Mouse (Mus musculus): ENCODE measurements around the gene Camk2d.

Gene Camk2d

DNA sequence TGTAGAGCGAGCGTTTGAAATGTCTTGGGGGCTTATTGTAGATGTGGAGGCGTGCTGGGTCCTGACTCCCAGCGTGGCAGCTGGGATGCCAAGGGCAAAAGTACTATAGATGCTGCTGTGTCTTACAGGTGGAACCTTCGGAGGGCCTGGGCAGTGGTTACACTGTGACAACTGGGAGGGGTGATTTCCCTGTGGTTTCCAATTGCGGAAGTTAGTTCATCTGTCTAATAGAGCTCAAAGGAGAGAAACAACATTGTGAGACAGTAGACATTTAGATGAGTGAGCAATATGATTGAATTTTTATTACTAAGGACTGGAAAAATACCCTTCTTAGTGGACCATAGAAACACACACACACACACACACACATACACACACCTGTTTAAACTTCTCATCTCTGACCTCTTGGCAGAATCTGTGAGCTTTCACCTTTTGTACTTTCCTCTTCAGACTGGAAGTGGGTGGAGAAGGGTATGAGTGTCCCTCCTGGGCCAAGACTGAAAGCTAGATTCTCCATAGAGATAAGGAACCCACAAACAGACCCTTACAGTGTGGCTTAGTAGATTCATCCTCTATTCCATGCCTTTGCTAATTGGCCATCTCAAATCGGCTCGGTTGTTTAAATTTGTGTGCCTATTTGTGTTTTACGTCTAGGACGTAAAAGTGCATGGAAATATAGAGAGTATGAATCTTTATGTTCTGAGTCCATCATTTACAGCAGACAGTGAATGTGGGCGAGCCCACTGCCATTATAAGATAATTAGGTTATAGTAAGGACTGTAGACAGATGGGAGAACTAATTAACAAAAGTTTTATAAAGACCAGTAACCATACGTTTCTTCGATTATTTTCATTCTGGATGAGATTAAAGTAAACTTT, 94.8 kb downstream of the Camk2d start:
- DNase-seq (ENCODE audit: low spot score): no peak

DNA sequence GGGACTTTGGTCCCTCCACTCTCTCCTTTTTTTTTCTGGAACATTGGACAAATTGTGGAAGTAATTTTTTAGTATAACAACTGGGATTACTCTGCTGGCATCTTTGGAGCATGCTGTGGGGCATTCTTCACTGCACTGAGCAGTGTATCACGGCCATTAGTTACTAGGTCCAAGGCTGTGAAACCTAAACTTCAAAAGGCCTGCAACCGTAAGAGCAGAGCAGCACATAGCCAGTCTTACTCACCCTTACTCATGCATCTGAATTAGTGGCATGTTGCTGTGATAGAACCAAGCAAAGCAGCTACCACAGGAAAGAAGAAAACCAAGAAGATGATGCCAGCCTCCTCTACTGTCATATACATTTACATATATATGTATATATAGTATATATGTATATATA, 95.5 kb downstream of the Camk2d start:
- no peak for DNase-seq (ENCODE audit: low spot score)

DNA sequence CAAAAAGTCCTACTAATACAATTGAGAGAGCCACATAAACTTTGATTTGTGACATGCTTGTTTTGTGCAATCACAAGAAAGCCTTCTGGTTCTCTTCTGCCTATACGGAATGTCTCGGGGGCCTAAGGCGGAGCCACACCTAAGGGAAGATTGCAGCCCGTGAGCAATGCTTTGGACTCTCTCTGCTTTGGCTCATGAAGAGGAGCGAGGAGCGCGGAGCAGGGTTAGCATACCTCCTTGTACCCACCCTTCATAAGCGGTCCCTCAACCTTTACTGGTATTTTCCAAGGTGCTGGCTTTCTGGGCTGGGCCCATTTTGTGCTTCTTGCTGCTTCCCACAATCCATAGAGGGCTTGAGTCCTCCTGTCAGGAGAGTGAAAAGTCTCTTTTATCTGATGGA, 96.7 kb downstream of the Camk2d start:
- peak; percentile 44 for DNase-seq (ENCODE audit: low spot score)

DNA sequence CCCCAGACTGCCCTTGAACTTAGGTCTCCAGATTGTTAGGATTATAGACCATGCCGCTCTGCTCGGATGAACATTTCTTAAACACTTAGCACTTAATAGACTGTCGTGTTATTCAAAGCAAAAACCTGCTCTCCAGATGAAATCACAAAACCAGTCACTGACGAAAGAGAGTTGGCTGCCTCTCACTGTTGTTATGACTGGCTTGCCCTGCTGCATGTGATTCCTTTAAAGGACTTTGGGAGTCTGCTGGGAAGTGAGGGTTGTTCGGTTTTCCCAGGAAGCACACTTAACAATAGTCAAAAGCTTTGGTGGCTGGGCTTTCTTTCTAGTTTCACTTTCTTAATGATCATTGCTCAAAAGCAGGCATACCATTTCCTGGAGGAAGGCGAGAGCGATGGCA, 97.2 kb downstream of the Camk2d start:
- DNase-seq (ENCODE audit: low spot score): peak; percentile 25

DNA sequence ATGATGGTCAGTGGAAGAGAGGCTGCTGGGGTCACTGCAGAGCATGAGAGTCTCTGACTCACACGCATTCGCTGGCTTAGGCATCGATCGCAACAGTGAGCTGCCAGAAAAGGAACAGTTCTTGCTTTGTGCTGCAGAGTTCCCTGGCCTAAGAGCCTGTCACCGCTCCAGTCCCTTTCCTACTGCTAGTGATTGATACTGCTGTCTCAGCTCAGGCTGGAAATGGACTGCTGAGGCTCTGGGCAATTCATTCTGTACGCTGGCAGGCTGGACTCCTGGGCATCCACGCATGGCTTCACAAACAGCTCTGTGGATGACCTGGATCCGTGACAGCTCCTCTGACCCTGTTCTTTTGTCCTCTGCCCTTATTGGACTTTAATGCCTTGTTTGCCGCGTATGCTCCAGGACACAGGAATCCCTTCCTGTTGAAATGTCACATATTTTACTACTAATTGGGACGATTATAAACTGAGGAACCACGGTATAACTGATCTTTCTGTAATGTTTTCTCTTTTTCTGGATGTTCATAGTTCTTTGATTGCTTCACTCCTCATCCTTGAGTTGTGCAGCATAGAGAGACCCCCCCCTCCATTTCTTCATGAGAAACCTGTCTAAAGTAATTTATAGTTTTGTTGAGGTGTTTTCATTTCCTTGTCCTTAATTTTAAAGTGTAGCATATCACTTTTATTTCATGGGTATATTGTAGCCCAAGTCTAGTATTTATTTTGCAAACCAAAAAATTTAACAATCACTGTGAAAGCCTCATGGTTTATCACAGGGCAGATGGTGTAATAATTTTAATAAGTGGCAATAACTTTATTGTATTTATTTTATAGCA, 99.6 kb downstream of the Camk2d start:
- DNase-seq (ENCODE audit: low spot score): peak; percentile 56

DNA sequence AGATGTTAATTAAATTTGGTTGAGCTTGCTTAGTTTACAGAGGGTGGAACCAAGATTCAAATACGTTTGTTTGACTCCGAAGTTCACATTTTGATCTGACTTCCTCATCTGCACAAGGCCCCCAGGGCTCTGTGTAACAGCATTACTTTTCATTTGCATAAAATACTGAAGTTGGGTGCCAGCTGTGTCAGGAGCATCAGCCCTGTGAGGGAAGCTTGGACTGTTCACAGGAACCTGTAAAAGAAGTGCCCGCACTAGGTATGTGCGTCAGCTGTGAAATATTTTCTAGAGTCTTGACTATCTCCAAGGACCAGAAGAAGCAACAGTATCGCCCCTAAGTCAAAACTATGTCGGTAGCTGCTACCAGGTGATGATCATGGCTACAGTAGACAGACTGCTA, 100.5 kb downstream of the Camk2d start:
- DNase-seq (ENCODE audit: low spot score): no peak

DNA sequence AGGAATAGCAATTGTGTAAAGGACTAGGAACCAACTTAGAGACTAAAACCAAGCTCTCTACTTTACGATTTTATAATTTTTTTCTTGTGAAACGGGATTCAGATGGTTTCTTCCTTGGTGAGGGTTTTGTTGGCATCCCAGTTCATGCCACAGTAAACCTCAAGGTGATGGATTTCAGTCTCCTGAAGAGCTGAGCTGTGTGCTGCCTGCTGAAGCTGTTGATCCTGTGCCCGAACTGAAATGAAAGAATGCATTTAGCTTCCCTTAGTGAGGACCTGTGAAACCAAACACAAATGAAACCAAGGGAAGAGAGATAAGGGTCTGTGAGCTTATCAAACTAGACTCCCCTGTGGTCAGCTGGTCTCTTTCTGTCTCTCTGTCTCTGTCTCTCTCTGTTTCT, 103.6 kb downstream of the Camk2d start:
- no peak for DNase-seq (ENCODE audit: low spot score)

DNA sequence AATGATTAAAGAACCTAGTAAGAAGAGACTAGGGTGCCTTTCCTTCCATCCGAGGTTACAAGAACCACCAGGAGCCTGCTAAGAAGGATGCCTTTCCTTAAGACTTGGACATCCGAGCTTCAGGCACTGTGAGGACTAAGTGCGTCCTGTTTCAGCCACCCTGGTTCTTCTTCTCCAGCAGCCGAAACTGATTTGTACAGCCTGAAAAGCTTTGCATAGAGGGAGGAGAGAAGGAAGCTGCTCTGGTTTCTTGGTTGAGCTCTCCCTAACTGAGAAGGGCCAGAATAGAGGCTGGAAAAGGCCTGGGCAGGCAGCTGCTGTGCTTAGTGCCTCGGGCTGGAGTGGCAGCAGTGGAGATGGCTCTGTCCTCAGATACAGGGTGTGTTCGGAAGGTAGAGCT, 105.0 kb downstream of the Camk2d start:
- no peak for DNase-seq (ENCODE audit: low spot score)

DNA sequence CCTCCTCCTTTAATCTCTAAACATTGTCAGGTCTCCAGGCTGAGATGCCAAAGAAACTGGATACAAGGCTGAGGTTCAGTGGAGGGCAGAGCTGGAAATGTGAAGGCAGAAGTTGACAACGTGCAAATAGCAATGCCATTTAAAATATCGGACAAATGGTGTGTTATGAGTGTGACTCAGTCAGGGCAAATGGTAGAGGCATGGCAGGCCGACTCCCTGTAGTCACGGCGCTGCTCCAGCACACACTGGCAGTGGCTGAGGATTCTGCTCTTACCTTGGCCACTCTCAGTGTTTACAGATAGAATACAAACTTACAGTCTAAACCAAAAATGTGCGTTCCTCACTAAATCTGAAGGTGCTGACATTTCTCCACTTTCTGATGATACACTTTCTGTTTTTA, 105.5 kb downstream of the Camk2d start:
- DNase-seq (ENCODE audit: low spot score): no peak

DNA sequence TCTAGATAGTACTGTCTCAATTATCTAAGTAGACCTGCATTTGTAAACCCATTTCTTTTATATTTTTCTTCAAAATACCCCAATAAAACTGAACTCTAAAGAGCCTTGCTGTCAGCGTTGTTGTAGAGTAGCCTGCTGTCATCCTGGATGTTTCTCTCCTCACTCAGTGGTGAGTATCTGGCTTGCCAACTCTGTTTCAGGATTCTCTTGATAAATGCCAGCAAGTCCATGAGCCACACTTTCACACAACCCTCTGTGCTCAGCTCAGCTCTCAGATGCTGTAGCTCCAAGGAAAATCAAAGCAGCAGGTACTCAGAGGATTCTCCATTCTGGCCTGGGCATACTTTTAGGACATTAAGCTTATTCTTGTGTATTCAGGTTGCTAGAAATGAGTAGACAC, 109.4 kb downstream of the Camk2d start:
- no peak for DNase-seq (ENCODE audit: low spot score)

DNA sequence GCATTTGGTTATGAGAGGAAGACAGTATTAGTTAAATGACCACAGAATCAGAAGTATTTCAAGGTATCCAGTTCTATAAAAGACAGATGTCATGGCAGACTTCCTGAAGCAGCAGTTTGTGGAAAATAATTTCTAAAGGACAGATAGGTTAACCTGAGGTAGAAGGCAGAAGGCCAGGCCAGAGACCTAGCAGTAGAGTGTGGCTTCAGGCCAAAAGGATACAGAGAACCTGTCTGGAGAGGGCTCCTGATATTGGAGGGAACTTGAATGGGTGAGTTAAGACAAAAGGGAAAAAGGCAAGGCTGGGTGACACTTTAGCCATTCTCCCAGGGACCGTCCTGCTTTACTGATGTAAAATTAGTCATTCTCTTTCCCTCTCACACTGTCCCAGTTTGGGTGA, 118.2 kb downstream of the Camk2d start:
- no peak for DNase-seq (ENCODE audit: low spot score)

DNA sequence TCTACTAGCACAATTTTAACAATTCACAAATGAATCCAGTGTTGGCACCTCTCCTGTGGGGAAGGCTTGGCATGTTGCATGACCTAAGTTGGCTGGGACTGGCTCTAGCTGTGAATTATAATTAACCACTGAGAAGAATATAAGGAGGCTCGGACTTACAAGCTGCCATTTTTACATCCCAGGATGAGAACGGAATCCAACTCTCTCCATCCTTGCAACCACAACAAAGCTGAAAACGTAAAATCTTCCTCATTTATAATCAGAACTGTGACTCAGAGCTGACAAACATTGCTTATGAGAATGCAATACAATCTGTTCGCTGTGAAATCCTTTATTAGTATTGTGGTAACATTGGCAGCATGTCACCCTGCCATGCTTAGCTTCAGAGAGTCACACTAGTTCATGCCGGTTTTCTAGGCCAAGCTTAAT, 126.9 kb downstream of the Camk2d start:
- DNase-seq (ENCODE audit: low spot score): no peak

DNA sequence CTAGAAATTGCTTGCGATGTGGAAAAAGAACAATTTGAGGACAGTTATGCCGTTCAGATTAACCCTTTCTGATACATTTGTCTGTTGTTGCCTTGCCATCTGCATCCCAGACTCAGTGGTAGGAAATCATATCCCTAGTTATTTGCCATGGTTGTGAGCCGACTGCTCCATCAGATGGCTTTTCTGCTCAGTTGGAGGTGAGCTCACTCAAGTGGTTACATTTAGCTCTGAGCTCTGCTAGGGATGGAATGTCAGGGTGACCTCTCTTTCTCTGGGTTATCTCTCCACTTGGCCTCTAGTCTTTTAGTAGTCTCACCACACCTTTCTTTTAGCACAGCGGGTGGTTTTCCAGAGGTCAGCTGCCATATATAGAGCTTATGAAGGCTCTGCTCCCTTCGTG, 127.4 kb downstream of the Camk2d start:
- DNase-seq (ENCODE audit: low spot score): no peak

DNA sequence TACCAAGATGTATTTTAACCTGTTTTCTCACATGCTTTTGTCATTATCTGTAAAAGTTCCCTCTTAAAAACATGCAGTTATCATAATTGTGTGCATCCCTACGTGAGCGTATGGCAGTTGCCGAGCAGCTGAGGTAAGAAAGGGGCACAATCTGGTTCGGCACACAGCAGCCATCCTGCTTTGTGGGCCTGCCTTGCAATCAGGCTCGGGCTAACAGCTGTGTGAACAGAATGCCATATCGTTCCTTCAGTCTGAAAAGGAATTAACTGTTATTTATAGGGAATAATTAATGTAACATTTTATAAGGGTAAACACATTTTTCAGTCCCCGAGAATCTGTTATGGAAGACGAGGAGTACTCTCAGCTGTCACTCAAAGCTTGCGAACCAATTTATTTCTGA, 129.5 kb downstream of the Camk2d start:
- DNase-seq (ENCODE audit: low spot score): no peak

DNA sequence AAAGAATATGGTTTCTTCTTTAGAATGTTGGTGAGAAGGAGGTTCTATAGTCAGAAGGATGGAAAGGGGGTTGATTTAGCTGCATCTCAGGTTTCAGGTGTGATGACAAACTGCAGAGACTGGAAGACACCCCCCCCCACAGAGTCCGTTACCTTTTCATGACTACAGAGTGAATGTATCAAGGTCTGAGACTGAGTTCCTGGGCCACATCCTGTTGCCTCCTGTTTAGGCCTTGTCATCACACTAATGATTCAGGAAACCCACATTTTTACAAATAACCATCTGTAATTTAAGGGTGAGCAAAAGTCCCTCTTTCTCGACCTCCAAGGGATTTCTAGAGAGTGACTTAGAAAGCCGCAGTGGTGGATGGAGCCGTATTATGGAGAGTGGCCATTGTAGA, 131.3 kb downstream of the Camk2d start:
- DNase-seq (ENCODE audit: low spot score): no peak

DNA sequence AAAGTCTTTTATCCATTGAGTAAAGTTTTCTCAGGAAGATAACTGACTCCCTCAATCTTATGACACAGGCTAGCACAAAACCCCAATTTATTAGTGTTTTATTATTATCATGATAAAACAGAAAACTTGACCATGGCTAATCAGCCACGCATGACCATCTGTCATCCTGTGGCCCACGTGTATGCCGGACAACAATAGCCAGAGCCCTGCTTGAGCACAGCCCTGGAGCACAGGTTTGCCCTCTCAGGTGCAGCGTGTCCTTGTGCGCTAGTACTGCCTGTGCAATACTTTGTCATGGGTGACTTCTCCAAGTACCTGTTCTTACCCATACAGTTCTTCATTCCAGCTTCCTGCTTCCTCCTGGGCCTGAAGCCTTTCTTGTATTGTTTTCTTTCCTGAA, 134.3 kb downstream of the Camk2d start:
- no peak for DNase-seq (ENCODE audit: low spot score)

DNA sequence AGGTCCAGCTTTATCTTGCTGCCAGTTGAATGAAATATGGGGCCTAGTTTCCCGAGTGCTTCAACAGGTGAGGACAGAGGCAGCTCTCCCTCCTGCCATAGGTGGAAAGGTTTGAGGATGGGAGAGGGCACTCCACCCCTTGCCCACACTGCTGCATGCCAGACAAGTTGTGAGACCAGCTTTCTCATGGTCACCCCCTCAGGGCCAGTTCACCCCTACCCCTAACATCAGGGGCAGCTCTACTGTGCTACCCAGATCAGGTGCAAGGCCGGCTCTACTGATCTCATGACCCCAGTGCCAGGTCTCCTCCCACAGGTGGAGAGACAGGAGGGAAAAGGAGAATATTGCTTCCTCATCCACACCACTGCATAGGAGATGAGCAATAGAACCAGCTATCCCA, 136.2 kb downstream of the Camk2d start:
- DNase-seq (ENCODE audit: low spot score): no peak

DNA sequence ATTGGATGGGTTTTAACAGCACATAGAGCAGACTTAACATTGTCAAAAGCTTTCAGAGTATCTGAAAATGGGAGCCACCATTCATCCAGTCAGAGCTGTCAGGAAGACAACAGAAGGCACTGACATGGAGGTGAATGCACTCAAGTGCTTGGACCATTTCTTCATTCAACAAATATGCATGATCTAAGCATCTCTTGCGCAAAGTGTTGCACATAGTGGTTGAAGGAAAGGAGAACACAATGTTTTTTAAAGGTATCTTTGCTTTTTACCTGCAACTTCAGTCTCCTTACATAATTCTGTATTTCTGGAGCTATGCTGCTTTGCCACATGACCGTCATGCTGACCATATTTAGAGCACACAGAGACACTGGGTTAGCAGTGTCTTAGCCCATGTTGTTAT, 138.4 kb downstream of the Camk2d start:
- no peak for DNase-seq (ENCODE audit: low spot score)

DNA sequence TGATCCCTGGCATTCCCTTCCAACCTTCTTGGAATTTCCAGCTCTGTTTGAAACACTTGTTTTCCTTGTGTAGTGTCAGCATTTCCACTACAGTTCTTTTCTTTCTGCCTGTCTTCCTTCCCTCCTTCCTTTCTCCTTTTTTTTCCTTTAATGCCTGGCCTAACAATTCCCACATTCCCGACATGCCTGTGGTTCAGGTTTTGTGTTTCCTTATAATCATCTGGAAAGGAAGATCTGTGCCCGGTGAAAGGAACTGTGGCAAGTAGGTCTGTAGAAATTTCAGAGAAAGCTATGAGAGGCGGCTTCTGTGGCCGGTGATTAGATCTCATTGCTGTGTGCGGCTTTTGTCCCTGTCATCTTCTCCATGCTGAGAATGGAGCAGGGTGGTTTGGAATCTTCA, 139.1 kb downstream of the Camk2d start:
- no peak for DNase-seq (ENCODE audit: low spot score)

DNA sequence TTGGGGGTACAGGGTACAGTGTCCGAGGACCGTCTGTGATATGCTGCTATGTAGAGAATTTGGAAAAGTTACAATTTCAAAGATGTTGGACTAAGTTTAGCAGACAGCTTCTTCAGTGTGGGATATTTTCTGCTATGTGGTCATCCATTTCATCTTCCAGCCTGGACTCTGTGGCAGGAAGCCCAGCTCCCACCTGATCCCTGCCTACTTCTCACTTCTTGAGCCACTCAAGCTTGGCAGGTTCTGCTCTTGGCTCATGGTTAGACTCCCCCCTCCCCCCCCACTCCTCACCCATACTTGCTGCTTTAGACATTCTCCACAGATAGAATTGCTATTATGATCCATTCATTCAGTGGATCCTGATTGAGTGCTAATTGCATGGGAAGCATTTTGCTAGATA, 141.0 kb downstream of the Camk2d start:
- no peak for DNase-seq (ENCODE audit: low spot score)

DNA sequence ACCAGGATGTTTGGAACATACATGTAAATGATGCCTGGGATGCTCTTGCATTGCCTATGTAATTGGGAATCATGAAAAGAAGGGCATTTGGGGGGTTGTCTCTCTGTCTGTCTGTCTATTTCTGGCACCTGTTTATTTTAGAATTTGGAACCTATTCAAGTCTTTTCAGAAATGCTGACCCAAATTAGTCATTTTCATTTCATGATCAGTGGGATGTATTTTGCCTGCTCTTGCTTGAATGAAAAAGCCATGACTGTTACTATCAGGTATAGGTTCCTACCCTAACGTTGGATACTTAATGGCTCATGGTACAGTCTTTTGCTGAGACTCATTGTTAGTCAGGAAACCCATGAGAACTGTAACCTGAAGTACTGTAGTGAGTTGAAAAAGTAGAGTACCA, 144.0 kb downstream of the Camk2d start:
- no peak for DNase-seq (ENCODE audit: low spot score)

DNA sequence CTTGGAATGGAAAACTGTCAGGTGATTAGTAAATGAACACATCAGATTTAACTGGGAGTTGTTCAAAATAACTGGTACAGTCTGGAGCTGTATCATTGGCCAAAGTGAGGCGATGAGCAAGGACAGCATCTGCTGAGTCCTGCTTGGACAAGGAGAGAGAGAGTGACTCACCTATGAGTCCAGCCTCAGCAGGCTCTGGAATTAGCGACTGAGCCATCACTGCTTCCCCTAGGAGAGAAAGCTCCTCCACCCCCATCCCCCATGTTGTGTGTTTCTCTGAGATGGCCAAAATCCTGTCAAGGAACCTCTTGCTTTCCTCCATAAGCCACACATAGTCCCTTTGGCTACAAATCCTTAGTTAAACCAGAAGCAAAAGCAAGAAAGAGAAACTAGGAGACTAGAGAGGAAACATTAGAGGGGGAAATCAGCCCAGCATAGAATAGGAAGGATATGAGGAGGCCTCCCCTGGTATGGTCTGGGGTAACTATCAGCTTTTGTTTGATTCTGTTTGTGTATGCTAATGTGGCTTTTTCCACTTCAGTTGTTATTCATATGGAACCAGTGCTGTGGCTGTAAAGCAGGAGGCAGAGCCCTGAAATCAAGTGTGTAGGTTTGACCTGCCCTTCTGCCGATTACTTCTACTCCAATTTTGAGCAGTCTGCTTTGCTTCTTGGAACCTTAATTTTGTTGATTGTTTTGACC, 148.5 kb downstream of the Camk2d start:
- no peak for DNase-seq (ENCODE audit: low spot score)

Data from urinary bladder, postnatal 14 days (tissue).